Mouse (Mus musculus) right cerebral cortex, adult 18-20 months (tissue): ENCODE measurements around the gene Hmgb2.
"Not testable (repeated sequence)": the region's sequence is repeated elsewhere in the genome, so short reads cannot be mapped to it uniquely, and the experiment has no call there.

Source experiments
- DNase-seq: peaks from one replicate; pipeline ENCODE4 v3.0.0; 2022; ENCODE audit warnings: mixed read lengths

The Hmgb2 gene

DNA sequence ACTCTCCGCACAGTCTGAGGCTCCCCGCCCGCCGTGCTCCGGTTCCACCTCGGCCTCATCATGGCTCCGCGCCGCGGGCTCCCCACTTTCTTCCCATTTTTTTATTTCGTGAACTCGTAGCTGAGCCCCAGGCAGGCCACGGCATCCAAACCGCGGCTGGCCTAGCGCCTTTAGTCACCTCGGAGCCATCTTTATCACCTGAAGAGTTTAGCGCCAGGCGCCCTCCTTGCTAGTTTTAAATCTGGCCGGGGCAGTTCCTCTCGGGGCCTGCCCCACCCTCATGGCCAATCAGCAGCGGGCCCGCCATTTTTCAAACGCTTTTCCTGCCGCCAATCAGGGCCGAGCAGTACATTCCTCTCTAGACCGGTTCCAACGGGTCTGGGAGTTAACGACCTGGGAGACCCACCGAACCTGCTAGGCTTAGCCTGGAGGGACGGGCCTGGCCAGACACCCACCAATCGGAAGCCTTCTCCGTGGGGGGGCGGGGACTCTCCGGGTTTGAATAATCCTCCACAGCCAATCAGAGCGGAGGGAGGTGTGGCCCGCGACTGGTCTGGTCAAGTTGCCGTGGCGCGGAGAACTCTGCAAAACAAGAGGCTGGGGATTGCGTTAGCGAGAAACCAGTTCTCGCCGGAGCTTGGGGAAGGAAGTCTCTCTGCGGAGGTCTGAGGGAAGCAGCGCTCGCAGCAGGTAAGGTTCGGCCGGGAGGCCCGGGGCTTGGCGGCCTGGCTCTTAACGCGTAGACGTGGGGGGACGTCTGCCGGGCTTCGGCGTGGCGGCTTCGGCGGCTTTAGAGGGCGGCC lies at the start of gene Hmgb2:
Gene Hmgb2 (plus strand): TSS at position 592 of the 803 bp plus-strand sequence.
- peak; percentile 100 for DNase-seq

DNA sequence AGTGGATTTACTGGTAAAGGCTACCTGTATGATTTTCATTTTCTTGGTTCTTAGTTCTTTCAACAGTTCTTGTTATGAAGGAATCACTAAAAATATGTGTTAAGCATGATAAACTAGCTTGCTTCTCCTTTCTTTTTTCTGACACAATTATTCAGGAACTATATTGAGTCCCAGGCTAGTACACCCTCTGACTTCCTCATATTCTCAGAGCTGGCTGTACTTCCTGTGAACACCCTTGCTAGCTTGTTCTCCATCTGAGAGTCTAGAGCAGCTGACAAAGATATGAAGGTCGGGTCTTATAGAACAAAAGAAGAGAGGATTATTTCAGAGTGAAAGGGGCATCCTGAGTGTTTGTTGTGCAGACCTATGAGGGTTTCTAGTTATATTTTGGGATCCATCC lies 48.9 kb upstream of the Hmgb2 start:
- DNase-seq: no peak

DNA sequence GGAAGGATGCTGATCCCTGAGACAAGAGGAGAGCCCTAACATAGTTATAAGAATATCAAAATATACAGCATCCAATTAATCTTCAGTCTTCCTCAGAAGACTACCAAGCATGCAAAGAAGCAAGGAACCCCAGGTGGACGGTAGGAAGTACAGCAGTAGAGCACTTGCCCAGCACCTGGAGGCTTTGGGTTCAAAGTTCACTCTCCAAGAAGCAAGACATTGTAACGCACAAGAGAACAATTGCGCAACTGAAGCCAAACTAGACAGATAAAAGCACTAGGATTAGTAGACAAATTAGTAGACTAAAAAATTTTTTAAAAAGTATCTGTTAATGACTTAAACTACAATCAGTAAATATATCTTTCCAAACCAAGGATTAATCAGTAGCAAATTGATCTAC lies 48.0 kb upstream of the Hmgb2 start:
- no peak for DNase-seq

DNA sequence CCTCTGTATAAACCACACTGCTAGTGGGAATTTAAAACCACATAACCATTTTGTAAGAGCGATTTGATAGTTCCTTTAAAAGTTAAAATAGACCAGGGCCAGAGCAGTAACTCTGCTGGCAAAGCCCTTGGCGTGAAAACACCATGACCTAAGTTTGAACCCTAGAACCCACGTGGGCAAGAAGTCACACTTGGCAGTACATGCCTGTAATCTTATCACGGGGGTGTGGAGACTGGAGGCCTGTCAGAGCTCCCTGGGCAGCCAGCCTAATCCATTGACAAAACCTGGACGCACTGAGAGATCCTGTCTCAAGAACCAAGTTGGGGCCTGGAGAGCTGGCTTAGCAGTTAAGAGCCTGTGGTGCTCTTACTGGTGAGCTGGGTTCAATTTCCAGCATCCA lies 43.1 kb upstream of the Hmgb2 start:
- no peak for DNase-seq

DNA sequence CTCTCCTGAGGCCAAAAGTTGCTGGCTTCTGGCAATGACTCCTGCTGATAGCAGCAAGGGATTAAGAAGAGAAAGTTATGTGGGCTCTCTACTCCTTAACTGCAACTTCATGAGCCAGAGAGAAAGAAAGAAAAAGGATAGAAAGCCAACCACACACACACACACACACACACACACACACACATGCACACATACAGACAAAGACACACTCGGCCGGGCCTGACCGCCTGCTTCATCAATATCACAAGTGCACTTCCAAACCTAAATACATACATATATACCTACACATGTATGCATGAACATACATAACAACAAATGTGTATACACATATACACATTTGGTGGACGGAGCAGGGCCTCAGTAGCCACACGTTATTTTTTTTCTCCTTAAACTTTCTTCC lies 40.8 kb upstream of the Hmgb2 start:
- no peak for DNase-seq

DNA sequence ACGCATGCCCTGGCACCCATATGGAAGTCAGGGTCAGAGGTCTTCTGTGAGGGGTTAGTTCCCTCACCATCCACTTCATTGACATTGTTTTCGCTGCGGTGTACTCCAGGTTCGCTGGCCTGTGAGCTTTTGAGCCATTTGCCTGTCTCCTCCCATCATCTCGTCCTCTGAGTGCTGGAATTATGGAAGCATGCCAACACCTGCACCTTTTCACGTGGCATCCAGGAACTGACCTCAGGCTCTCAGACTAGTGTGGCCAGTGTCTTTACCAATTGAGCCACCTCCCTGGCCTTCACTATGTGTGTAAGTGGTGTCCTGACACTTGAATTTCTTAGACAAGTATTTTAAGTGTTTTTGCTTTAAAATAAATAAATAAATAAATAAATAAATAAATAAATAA lies 38.0 kb upstream of the Hmgb2 start:
- no peak for DNase-seq

DNA sequence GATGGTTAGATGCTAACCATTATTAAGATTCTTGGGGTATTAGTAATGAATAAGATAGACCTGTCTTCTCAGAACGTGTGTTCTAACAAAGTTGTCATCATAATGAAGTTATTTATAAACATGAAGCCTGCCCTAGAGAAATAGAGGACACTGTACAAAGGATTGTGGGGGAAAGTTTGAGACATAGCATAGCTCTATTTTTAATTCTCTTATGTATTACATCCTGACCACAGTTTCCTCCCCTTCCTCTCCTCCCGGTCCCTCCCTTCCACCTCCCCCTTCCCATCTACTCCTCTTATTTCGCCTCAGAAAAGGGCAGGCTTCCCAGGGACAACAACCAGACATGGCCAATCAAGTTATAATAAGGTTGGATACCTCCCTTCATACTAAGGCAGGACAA lies 33.3 kb upstream of the Hmgb2 start:
- DNase-seq: no peak

DNA sequence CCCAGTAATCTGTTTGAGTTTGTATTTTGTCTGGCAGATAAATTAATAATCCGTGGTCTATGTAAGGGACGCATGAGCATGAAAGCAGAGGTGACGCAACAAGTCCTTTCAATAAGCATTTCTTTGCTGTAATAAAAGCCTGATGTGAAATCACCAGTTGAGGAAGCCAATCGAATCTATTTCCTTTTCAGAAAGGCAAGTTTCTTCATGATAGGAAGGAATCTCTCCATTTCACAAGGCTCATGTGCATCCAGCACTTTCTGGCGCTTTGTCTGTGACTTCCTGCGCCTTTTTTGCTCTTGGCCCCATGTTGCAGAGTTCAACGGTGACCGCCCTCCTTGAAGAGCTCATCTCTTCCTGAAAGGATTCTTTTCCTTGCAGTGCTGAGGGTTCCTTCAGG lies 32.0 kb upstream of the Hmgb2 start:
- no peak for DNase-seq

DNA sequence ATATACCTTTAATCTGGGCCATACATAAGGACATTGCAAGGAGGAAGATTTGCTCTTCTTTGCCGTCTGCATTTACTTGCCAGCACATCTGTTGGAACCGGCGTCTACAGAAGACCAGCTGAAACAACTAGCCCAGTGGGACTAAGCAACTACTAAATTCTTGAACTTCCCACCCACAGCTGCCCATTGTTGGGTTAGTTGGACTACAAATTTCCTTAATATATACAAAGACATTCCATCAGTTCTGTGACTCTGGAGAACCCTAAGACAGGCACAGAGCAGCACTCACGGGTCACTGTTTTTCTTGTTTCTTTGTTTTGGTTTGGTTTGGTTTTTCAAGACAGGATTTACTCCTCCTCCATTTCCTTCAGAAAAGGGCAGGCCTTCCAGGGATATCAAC lies 31.1 kb upstream of the Hmgb2 start:
- no peak for DNase-seq

DNA sequence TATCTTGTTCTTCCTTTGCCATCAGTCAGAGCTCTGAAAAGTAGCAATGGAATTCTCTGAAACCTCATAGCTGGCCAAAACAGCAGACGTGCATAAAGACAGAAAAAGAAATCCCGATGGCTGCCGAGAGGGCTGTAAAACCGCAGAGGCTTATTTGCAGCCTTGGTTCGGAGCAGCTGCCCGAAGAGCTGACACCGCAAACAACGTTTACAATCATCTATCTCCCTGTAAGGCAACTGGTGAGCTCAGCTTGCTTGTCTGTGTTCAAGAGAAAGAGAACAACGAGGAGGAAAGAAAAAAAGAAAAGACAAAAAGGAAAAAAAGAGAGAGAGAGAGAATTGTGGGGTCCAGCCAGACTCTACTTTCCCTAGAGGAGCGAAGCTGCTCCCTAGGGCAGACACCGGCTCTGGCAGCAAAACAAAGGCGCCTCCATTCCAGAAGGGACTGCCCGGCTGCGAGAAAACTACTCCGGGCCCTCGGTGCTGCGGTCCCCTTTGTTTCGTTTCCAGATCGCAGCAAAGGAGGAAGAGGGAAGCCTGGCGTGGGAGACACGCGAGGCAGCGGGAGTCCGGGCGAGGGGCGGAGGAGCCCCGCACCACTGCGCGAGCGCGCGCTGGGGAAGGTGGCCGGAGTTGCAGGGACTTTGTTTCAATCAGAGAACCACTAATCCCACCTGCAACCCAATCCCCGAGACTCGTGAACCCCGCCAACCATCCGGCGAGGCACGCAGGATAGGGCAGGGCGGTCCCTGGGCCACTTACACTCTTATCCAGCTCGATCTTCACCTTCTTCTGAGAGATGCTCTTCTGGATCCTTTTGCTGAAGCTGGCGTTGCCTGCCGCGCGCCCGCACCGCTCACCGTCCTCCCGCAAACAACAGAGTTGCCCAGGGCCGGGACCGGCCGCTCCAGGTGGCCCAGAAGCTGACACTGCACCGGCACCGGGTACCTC lies 24.9 kb upstream of the Hmgb2 start:
- peak; percentile 51 for DNase-seq

DNA sequence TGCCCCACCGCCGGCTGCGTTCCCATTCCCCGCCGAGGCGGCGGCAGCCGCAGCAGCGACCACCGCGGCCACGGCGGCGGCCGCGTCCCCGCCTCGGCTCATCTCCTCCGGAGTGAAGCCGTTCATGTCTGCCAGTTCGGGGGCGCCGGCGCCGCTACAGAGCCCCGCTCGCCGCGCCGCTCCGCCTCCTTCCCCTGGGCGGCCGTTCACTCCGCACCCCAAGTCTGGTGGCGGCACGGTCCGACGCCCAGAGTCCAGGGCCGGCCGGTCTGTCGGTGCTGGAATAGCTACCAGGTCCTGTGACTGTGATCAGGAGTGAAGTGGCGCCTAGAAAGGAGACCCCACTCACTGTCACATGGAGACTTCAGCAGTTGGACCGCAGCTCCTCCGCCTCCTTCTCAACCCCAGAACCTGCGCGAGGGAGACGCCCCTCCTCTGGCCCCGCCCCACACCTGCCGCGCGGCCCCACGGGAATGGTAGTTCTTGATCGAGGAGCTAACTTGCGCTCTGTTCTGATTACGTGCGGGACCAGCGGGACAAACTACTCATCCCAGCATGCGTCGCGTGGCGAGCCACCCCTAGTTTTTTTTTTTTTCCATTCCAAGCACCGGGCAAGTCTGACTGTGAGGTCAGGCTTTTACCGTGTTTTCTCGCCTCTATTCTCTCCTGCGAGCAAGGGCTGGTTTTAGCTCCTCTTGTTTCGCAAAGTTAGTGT lies 24.1 kb upstream of the Hmgb2 start, which contains the start of gene Sap30:
Gene Sap30 (minus strand): TSS at position 420 of the 715 bp plus-strand sequence.
- DNase-seq: peak; percentile 99

DNA sequence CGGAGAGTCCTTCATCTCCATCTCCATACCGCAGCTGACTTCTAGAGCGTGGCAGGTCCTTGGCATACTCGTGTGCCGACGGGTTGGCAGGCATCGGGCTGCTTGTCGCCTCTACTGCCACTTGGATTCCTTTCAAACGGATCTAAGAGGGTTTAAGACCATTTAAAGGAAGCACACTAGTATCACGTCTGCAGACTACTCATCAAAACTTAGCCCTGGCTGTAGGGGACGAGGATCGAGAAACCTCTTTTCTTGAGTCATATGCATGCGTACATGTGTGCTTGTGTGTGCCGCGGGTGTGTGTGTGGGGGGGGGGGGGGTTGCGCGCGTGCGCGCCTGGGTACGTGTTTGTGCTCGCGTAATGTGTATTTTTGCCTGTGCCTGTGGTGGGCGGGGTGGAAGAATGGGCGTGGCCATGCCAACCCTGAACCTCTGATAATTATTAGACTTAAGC lies 23.4 kb upstream of the Hmgb2 start:
- peak; percentile 25 for DNase-seq

DNA sequence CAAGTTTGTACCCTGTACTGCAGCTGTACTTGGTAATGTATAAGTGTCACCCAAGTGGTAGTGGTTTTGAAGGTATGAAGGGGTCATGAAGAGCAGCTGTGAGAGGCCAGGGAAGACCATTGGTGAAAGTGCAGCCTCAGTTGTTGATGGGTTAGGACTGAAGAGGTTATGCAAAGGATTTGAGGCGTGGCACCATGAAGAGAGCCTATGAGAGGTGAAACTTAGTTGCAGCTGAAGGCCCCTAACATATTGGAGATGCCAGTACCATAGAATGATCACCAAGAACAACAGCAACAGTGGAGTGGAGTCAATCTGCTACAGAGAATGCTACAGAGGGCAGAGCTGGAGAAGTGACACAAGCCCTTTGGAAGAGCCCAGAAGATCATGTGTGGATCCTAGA lies 22.3 kb upstream of the Hmgb2 start:
- no peak for DNase-seq

DNA sequence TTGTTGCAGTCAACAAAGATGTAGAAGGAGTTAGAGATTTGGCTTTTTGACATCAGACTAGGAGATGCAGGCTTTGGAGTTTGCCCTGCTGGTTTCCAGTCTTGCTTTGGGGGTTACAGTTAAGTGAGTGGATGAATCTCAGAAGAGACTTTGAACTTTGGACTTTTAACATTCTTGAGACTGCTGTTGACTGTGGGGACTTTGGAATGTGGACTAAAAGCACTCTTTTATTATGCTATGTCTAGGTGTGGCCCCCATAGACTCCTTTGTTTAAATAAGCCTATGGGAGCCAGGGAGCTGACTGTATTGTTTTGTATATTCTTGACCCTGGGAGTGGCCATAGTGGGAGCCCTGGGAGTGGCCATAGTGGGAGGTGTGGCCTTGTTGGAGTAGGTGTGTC lies 21.8 kb upstream of the Hmgb2 start:
- DNase-seq: no peak

DNA sequence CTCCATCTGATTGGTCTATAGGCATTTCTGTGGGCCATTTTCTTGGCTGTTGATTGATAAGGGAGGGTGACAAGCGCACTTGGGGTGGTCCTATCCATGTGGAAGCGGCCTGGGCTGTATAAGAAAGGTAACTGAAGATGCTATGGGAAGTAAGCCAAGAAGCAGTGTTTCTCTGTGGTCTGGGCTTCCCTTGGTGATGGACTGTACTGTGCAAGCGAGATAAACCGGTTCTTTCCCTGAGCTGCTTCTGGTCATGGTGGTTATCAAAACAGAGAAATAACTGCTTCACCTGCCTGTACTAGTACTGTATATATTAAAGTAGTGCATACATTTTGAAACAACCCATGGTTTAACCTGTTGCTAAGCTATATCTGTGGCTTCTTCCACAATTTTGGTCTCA lies 19.8 kb upstream of the Hmgb2 start:
- DNase-seq: no peak

DNA sequence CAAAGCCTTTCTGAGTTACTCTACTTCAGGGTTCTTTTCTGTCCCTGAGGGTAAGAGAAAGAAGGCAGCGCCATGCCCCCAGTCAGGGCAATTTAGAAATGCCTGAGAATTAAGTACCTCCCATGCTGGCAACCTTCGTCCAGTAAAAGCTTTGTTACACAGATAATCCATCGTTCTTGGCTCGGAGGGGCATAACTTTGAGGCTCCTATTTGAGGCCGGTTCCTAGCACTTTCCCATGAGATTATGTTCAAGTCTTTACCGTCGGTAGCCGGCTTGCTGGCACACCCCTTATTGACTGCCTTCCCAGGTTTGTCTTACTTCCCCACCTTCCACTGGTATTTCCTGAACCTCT lies 13.2 kb upstream of the Hmgb2 start:
- no peak for DNase-seq

DNA sequence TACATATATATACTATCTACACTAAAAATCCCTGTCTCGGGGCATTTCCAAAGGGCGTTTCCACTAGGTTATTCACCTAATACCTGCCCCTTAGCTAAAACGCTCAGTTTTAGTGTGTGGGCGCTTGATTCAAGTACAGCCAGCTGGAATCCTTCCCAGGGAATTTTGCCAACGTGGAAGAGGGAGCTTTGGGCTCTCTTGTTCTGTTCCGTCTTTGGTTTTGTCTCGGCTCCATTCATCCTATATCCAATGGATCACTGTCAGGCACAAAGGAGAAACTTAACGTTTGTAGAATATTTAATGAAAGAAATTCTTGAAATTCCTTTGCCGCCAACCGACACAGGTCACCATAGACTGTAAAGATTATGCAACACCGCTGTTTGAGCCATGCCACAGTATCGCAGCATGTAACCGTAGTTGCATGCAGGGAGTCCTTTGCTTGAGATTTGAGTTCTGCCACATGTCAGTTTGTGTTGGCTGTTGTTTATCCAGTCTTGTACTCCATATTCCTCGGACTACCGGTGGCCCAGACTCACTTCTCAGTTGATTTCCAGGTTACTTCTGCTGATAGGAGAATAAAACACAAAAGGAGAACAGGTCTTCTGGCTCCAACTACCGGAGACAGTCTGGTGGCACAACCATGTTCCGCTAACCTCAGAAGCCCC lies 12.7 kb upstream of the Hmgb2 start:
- peak; percentile 37 for DNase-seq

DNA sequence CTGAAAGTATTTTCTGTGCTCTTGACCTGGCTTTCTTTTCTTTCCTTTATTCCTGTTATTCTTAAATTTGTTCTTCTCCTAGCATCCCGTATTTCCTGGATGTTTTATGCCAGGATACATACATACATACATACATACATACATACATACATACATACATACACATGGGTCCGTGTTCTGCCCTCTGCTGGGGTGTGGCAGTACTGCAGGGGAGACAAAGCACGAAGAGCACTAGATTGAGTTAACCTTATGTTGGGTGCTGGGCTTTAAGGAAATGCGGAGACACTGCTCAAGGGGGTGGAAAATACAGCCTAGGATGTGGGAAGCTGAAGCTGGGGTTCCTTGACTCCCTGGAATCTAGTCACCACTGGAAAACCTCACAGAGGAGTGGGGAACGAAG lies 8.1 kb upstream of the Hmgb2 start:
- peak; percentile 45 for DNase-seq

DNA sequence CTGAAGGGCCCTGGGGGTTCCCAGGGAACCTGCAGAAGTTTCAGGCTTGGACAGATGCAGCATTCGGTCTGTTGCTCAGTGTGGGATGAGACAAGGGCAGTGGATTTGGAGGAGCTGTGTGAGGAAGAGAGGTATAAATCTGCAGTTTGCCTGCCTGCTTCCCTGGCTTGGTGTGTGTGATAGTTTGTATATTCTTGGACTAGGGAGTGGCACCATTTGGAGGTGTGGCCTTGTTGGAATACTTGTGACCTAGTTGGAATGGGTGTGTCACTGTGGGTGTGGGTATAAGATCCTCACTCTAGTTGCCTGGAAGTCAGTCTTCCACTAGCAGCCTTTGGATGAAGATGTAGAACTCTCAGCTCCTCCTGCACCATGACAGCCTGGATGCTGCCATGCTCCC lies 6.2 kb upstream of the Hmgb2 start:
- DNase-seq: not testable (repeated sequence)

DNA sequence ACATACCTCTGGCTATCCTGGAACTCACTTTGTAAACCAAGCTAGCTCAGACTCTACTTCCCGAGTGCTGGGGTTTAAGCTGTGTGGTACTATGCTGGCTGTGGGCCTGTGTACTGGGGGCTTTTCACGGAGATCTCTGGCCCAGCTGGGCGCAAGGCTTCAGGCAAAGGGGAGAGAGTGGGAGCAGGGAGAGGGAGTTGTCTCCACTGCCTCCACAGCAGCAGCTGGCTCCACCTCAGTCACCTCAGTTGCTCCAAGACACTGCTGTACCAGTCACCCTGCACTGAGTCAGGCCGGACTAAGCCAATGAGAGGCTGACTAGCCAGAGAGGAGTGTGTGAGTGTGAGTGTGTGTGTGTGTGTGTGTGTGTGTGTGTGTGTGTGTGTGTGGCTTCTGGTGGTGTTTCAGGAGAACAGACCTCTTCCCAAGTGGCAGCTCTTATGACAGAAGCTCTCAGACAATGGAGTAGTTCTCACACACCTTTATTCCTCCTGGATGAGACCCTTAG lies 4.1 kb upstream of the Hmgb2 start:
- DNase-seq: no peak

DNA sequence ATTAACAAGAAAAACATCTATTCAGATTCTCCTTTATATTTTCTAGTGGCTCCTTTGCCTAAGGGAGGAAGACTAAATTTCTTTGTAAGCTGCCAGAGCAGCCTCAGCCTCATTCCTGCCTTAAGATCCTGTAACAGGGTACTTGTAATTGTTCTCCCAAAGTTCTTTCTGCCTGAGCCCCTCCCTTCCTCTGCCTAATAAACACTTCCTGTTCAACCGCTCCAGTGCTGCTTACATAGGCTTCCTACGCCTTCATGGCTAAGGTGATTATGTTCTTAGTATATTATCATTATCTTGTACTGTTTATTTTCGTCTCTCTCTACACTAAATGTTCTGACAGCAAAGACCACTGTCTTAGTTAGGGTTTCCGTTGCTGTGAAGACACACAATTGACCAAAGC lies 3.0 kb upstream of the Hmgb2 start:
- DNase-seq: no peak

DNA sequence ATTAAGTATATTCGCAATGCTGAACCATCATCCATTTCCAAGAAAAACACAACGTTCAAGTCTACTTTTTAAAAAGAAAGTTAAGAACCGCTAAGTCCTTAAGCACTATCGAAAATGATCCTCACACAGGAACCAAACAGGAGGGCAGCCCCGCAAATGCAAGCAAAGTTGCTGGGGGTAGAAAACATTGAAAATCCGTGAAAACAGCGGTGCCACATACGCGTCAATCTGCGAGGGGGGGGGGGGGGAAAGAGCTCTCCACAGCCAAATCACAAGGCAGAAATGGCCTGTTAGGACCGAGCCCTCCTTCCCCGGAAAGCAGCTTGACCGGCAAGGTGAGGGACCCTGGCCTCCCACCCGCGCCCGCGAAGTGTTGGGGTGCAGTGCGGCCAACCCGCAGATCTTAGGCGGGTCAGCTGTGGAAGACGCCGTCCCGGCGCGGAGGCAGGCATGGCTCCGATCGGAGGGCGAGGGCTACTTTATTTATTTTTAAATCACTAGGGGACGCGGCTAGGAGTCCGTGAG lies 854 bp upstream of the Hmgb2 start:
- no peak for DNase-seq
